In the genomic region with DNA sequence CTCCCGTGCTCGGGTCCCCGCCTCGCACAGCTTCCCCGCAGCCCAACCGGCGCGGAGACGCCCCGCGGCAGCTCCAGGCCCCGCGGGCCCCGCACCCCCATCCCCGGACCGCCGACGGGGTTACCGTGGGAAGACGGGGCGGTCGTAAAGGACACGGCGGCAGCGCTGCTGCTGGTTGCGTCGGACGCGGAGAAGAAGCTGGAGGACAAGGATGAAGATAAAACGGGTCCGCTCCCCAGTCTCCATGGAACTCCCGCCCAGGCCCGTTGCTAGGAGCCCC, we compare ENCODE assay signal across 8 mouse cellular contexts. TPM values are rescaled to one million over a fixed set of nuclear protein-coding genes. Genes with fewer than 3 reads are reported as not detected.
DNase-seq lines count a peak whose midpoint lies in the region; ATAC-seq and TF ChIP-seq lines count a peak whose summit lies in the region.

No protein-coding gene starts in this region.

- H3K27ac ChIP-seq in heart, embryonic 11.5 days (ENCODE audit: low read depth, low read length) = peak overlapping the region; percentile 94
- no peak overlapping the region for H3K27ac ChIP-seq in ES-Bruce4 (ENCODE audit: insufficient read depth, low read length)
- peak overlapping the region; percentile 98 for H3K27ac ChIP-seq in forebrain, postnatal 0 days (ENCODE audit: low read depth, low read length)

- no peaks in the 10 kb centered on the region for H3K27me3 ChIP-seq in heart, embryonic 11.5 days (ENCODE audit: control insufficient read depth, insufficient read depth, low read length)
- no peaks in the 10 kb centered on the region for H3K27me3 ChIP-seq in ES-Bruce4 (ENCODE audit: control insufficient read depth, insufficient read depth, low read length, poor library complexity, severe bottlenecking)
- no peaks in the 10 kb centered on the region for H3K27me3 ChIP-seq in forebrain, postnatal 0 days (ENCODE audit: insufficient read depth, low read length)

- no peaks in the 10 kb centered on the region for H3K9me3 ChIP-seq in heart, embryonic 11.5 days (replicated peaks; ENCODE audit: control insufficient read depth, low read length)
- peaks cover 3% of the 10 kb centered on the region; the same call in 1 of the 2 replicates for H3K9me3 ChIP-seq in ES-Bruce4 (replicated peaks; ENCODE audit: control insufficient read depth, insufficient read depth, low read length, poor library complexity, severe bottlenecking)
- H3K9me3 ChIP-seq in forebrain, postnatal 0 days (ENCODE audit: low read length) = no peaks in the 10 kb centered on the region

- peaks cover 27% of the 10 kb centered on the region for H3K4me1 ChIP-seq in heart, embryonic 11.5 days (ENCODE audit: control insufficient read depth, insufficient read depth, low read length)
- no peaks in the 10 kb centered on the region for H3K4me1 ChIP-seq in ES-Bruce4 (ENCODE audit: control insufficient read depth, insufficient read depth, low read length)
- H3K4me1 ChIP-seq in forebrain, postnatal 0 days (ENCODE audit: insufficient read depth) = peaks cover 25% of the 10 kb centered on the region

- peak overlapping the region; percentile 97 for H3K4me3 ChIP-seq in heart, embryonic 11.5 days (ENCODE audit: low read depth, low read length)
- peak overlapping the region; percentile 90 for H3K4me3 ChIP-seq in ES-Bruce4 (ENCODE audit: low read depth, low read length)
- peak overlapping the region; percentile 98 for H3K4me3 ChIP-seq in forebrain, postnatal 0 days (ENCODE audit: low read depth, low read length)

- intact Hi-C loops in heart, postnatal 36 days (cut with DNase I) = no loop called here

- ATAC-seq in heart, embryonic 11.5 days (replicated peaks; ENCODE audit: insufficient number of reproducible peaks, low FRiP score, low TSS enrichment) = peak; percentile 37
- peak; percentile 57; the same call in 1 of the 2 replicates for ATAC-seq in forebrain, postnatal 0 days
- ATAC-seq in megakaryocyte, adult 5-6 weeks (ENCODE audit: poor library complexity, severe bottlenecking) = peak; percentile 36; the same call in 1 of the 2 replicates

- TF ChIP-seq CTCF in ES-Bruce4 (IDR thresholded peaks at IDR 0.05; ENCODE audit: low read depth, low read length) = no peak
- TF ChIP-seq CTCF in forebrain, postnatal 0 days (IDR thresholded peaks at IDR 0.05; ENCODE audit: low read depth) = no peak

- H3K9ac ChIP-seq in heart, embryonic 11.5 days (ENCODE audit: low read depth, low read length) = peak overlapping the region; percentile 98
- peak overlapping the region; percentile 79 for H3K9ac ChIP-seq in ES-Bruce4 (ENCODE audit: low read depth, poor library complexity, severe bottlenecking)
- H3K9ac ChIP-seq in forebrain, postnatal 0 days = peak overlapping the region; percentile 99

- no peak for DNase-seq in heart, postnatal 36 days
- DNase-seq in forebrain, postnatal 0 days = no peak
- DNase-seq in urinary bladder, postnatal 10 days (ENCODE audit: low spot score) = no peak
- no peak for DNase-seq in urinary bladder, adult 2 months (ENCODE audit: low spot score)
- no peak for DNase-seq in cerebellum, postnatal 10 days

- TF ChIP-seq EP300 in ES-Bruce4 (IDR thresholded peaks at IDR 0.05; ENCODE audit: insufficient read depth, low read depth, low read length) = no peak

- H3K4me2 ChIP-seq in heart, embryonic 11.5 days = peak overlapping the region; percentile 94
- H3K4me2 ChIP-seq in forebrain, postnatal 0 days (ENCODE audit: low read depth) = peak overlapping the region; percentile 89

- H3K36me3 ChIP-seq in heart, embryonic 11.5 days (ENCODE audit: control insufficient read depth, insufficient read depth, low read length) = no peaks in the 10 kb centered on the region
- no peaks in the 10 kb centered on the region for H3K36me3 ChIP-seq in ES-Bruce4 (ENCODE audit: control insufficient read depth, insufficient read depth, low read length, poor library complexity, severe bottlenecking)
- no peaks in the 10 kb centered on the region for H3K36me3 ChIP-seq in forebrain, postnatal 0 days (ENCODE audit: insufficient read depth)

- WGBS in heart, embryonic 11.5 days (ENCODE audit: insufficient replicate concordance) = under 1% methylated on average over 33 of the region's 33 CpGs
- 2% methylated on average over 33 of the region's 33 CpGs for WGBS in forebrain, postnatal 0 days

- no peak for TF ChIP-seq POLR2A in ES-Bruce4 (IDR thresholded peaks at IDR 0.05; ENCODE audit: insufficient read depth, low read length)

RNA-seq across cellular contexts. Expression of gene Tbpl1, which starts 0.8 kb away (rescaled TPM):
- polyA plus RNA-seq in heart, embryonic 11.5 days (2014; fragmentation: Nextera tagmentation; extraction: Ambion mirVana) = 57.8 and 59.9 TPM in 2 replicates
- 10 to 100 TPM; 18.2 to 21.4 TPM for total RNA-seq in heart, postnatal 36 days (2021)
- polyA plus RNA-seq in ES-Bruce4 (2011; ENCODE audit: insufficient read depth, insufficient read length, low read depth, missing spikeins) = 42.9 and 46.1 TPM in 2 replicates
- total RNA-seq in forebrain, postnatal 0 days (2014; rRNA removed) = 47.7 and 60.0 TPM in 2 replicates
- 55.1 and 70.9 TPM in 2 replicates for polyA plus RNA-seq in forebrain, postnatal 0 days (2015; fragmentation: Nextera tagmentation; extraction: Ambion mirVana)
- 37.3 and 47.3 TPM in 2 replicates for total RNA-seq in megakaryocyte, adult 5-6 weeks (2015)
- total RNA-seq in megakaryocyte, adult 5-6 weeks (2017) = 31.0 and 43.9 TPM in 2 replicates
- polyA plus RNA-seq in urinary bladder, adult 2 months (2012; rRNA removed) = 32.4 and 36.6 TPM in 2 replicates
